Mouse (Mus musculus) thymus, adult 2 months (tissue): ENCODE data around the gene Gm28048. TPM values are rescaled to one million over a fixed set of nuclear protein-coding genes. Genes with fewer than 3 reads are reported as not detected.

Experiments used
- DNase-seq: peaks from one replicate; pipeline ENCODE4 v3.0.0; 2021
- H3K27ac ChIP-seq: fragments of 200-500 bp; 2 replicates; pipeline ENCODE4 v1.5.1; 2012; ENCODE audit warnings: low read length, control low read depth; ENCODE audit not compliant: control insufficient read depth, insufficient read depth
- H3K27me3 ChIP-seq: fragments of 200-500 bp; 2 replicates; pipeline ENCODE4 v1.6.1; 2012; ENCODE audit warnings: mild to moderate bottlenecking, low read length, moderate library complexity, mixed read lengths; ENCODE audit not compliant: control insufficient read depth, insufficient read depth
- H3K36me3 ChIP-seq: fragments of 200-500 bp; 2 replicates; pipeline ENCODE4 v1.6.1; 2012; ENCODE audit warnings: mild to moderate bottlenecking, low read length, moderate library complexity; ENCODE audit not compliant: control insufficient read depth, insufficient read depth
- H3K4me1 ChIP-seq: fragments of 200-500 bp; replicated peaks from 2 replicates; pipeline ENCODE4 v1.6.1; 2012; ENCODE audit warnings: low read length; ENCODE audit not compliant: control insufficient read depth, insufficient read depth
- H3K4me3 ChIP-seq: fragments of 200-500 bp; 2 replicates; pipeline ENCODE4 v1.5.1; 2012; ENCODE audit warnings: mild to moderate bottlenecking, low read length, control low read depth, moderate library complexity; ENCODE audit not compliant: control insufficient read depth, insufficient read depth
- CTCF ChIP-seq: fragments of 200-500 bp; IDR thresholded peaks from 2 replicates; pipeline ENCODE4 v1.5.1; 2012; ENCODE audit warnings: mild to moderate bottlenecking, control low read depth, low read length, moderate library complexity, borderline replicate concordance; ENCODE audit not compliant: control insufficient read depth, poor library complexity, insufficient read depth; ENCODE audit errors: extremely low read depth
- POLR2A ChIP-seq: fragments of 200-500 bp; IDR thresholded peaks from 2 replicates; pipeline ENCODE4 v1.6.1; 2012; ENCODE audit warnings: mild to moderate bottlenecking, low read length, control low read depth, moderate library complexity; ENCODE audit not compliant: control insufficient read depth, poor library complexity, insufficient read depth; ENCODE audit errors: extremely low read depth
- WGBS: fragments of 180-500 bp; shearing (Covaris S2); methylation state at CpG from one replicate; pipeline ENCODE4 v1.1.7; 2018; 5-methylcytosine and 5-hydroxymethylcytosine counted together
- polyA plus RNA-seq: library from polyadenylated mRNA; depleted of rRNA; stranded (reverse); fragments of >200 nt; gene quantifications from 2 replicates; pipeline ENCODE4 v1.2.3, GENCODE M21; 2012

The Gm28048 gene
- polyA plus RNA-seq, 1 experiment: not detected

DNA sequence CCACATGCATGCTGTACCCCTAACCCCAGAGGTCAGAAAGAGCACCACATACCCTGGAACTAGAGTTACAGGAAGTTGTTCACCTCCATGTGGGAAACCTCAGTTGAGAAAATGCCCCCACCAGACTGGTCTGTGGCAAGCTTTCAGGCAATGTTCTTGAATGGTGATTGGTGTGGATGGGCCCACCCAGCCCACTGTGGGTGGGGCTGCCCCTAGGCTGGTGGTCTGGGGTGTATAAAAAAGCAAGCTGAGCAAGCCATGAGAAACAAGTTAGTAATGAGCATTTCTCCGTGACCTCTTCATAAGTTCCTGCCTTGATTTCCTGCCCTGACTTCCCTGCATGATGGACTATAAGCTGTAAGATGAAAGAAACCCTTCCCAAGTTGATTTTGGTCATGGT is 19.8 kb downstream of the Gm28048 start:
- Histone ChIP-seq H3K27me3 (no peaks in the 10 kb centered on the region), H3K36me3 (no peaks in the 10 kb centered on the region), H3K4me1 (no peaks in the 10 kb centered on the region), H3K4me3 (no peak overlapping the region), H3K27ac (no peak overlapping the region)
- no peak for DNase-seq
- TF ChIP-seq CTCF: no peak
- no peak for TF ChIP-seq POLR2A
- WGBS: 95% methylated on average over 1 of the region's 1 CpGs

DNA sequence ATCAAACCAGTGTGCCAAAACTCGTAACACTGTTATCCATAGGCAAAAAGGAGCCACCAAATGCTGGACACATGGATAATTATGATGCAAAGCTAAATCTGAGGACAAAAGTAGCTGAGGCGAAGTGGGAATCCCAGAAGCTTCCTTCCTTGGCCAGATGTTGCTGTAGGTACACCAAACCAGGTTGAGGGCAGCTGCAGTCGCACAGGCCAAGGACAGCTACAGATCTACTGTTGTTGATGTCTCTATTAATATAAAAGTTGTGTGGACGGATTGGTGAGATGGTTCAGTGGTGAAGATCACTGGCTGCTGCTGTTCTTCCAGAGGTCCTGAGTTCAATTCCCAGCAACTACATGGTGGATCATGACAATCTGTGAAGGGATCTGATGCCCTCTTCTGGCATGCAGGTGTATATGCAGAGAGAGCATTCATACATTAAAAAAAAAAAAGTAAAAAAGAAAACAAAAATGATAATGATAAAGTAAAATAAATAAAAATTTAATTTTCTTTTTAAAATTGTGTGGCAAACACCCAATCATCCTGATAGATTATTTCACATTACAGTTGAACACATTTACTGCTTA is 24.0 kb downstream of the Gm28048 start:
- no peak overlapping the region for H3K27ac ChIP-seq
- no peaks in the 10 kb centered on the region for H3K27me3 ChIP-seq
- H3K36me3 ChIP-seq: no peaks in the 10 kb centered on the region; the same call in 1 of the 2 replicates
- DNase-seq: peak; percentile 36
- no peak for TF ChIP-seq POLR2A
- TF ChIP-seq CTCF: no peak
- no peak overlapping the region for H3K4me3 ChIP-seq
- 94% methylated on average over 4 of the region's 4 CpGs for WGBS
- no peaks in the 10 kb centered on the region for H3K4me1 ChIP-seq

DNA sequence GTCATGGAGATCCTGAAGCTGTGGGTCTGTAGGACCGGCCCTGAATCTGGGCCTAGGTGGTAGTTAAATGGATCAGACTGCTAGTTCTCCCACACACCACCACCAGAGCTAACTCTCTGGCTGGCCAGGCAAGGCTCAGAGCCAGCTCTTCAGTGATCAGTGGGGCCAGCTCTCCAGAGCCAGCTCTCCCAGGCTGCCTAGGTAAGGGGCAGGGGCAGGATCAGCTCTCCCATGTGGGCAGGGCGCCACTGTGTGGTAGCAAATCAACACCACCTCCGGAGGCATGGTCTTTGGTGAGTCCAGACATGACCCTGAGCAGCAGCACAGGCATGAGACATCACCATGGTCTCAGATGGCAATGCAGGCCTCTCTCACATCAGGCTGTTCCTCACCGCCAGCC is 25.1 kb downstream of the Gm28048 start:
- no peaks in the 10 kb centered on the region; the same call in 1 of the 2 replicates for H3K36me3 ChIP-seq
- peak; percentile 74 for DNase-seq
- no peak overlapping the region for H3K4me3 ChIP-seq
- no peak for TF ChIP-seq POLR2A
- TF ChIP-seq CTCF: peak; percentile 85; the same call in 1 of the 2 replicates
- H3K4me1 ChIP-seq: no peaks in the 10 kb centered on the region
- H3K27ac ChIP-seq: no peak overlapping the region
- no peaks in the 10 kb centered on the region for H3K27me3 ChIP-seq
- 76% methylated on average over 4 of the region's 4 CpGs for WGBS

DNA sequence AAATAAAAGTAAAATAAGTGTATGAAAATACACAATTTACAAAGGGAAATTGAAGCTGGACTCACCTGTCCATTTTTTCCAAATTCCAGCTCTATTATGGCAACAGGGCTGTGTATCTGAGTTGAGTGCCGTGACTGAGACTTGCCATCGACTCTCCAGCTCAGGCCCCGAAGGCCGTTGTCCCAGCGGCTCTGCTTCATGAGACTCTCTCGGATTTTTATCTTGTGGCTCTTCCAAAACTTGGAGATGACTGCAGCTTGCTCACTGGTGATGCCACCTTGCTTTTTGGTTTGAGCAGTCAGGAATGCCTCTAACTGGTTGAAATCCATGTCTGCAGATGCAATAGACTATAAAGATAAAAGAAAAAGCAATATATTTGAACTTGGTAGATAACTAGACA is 25.5 kb downstream of the Gm28048 start:
- Histone ChIP-seq H3K36me3 (no peaks in the 10 kb centered on the region; the same call in 1 of the 2 replicates), H3K27ac (no peak overlapping the region), H3K27me3 (no peaks in the 10 kb centered on the region), H3K4me3 (no peak overlapping the region), H3K4me1 (no peaks in the 10 kb centered on the region)
- WGBS: 97% methylated on average over 6 of the region's 6 CpGs
- DNase-seq: no peak
- TF ChIP-seq POLR2A (no peak), CTCF (no peak)

GRCm38 (mm10) chr11:22952668-22953067 is 29.2 kb downstream of the Gm28048 start:
- no peaks in the 10 kb centered on the region; the same call in 1 of the 2 replicates for H3K36me3 ChIP-seq
- H3K27ac ChIP-seq: no peak overlapping the region
- no peaks in the 10 kb centered on the region for H3K4me1 ChIP-seq
- H3K27me3 ChIP-seq: no peaks in the 10 kb centered on the region
- DNase-seq: no peak
- no peak overlapping the region for H3K4me3 ChIP-seq
- TF ChIP-seq CTCF: no peak
- no peak for TF ChIP-seq POLR2A
- WGBS: 68% methylated on average over 7 of the region's 7 CpGs

DNA sequence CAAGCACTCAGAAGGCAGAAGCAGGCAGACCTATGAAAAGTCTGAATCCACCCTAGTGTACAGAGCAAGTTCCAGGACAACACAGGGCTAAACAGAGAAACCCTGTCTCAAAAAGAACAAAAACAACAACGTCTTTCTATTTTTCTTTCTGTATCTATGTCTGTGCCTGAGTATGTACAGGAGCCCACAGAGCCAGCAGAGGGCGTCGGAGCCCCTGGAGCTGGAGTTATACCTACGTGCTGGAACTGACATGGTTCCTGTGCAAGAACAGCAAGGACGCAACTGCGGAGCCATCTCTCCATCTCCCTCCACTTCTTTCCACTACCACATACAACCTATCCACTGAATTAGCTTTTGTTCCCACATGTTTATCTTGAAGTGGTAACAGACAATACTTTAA is 31.8 kb downstream of the Gm28048 start:
- H3K27me3 ChIP-seq: no peaks in the 10 kb centered on the region
- 94% methylated on average over 6 of the region's 6 CpGs for WGBS
- no peak overlapping the region for H3K27ac ChIP-seq
- H3K36me3 ChIP-seq: no peaks in the 10 kb centered on the region
- 0 out of 2 replicates have a peak, but pooled peaks have one; percentile 28 for TF ChIP-seq CTCF
- no peak for TF ChIP-seq POLR2A
- no peak overlapping the region for H3K4me3 ChIP-seq
- H3K4me1 ChIP-seq: no peaks in the 10 kb centered on the region
- peak; percentile 28 for DNase-seq

DNA sequence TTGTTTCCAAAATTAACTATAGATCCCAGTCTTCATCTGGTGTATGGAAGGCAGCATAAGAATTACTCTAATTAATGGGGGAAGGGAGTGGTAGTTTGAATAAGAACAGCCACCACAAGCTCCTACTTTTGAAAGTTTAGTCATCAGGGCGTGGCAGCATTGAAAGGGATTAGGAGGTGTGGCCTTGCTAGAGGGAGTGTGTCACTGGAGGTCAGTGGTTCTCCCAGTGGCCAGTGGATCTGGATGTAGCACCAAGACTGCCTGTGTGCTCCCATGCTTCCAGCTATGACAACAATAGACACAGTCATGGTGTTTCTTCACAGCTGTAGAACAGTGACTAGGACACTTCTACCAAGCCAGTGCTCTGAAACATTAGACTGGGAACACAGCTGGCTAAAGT is 32.8 kb downstream of the Gm28048 start:
- H3K27me3 ChIP-seq: no peaks in the 10 kb centered on the region
- H3K4me3 ChIP-seq: no peak overlapping the region
- 97% methylated on average over 1 of the region's 1 CpGs for WGBS

More for the DNA sequence above, 32.8 kb downstream of the Gm28048 start:
- no peak for TF ChIP-seq CTCF
- TF ChIP-seq POLR2A: no peak
- Histone ChIP-seq H3K36me3 (no peaks in the 10 kb centered on the region), H3K27ac (no peak overlapping the region), H3K4me1 (no peaks in the 10 kb centered on the region)
- DNase-seq: no peak
